Mouse (Mus musculus): ENCODE data around the gene Ube3c.

Gene Ube3c

DNA sequence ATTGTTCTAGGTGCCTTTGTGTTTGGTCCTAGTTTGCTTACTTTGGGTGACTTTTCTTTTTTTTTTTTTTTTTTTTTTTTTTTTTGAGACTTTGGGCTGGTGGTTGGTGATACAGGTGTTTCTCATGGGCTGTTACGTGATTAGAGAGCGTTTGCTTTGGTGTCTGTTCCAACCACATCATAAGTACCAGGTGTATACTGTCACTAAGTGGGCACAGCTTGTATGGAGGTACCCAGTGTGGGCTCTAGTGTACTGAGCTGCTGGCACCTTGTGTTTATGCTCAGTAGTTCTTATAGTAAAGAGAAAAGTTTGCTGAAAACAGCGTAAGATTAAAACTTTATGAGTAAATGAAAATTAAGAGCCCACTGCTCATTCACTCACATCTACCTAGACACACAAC lies 107.4 kb downstream of the Ube3c start:
- peak; percentile 37 for DNase-seq

DNA sequence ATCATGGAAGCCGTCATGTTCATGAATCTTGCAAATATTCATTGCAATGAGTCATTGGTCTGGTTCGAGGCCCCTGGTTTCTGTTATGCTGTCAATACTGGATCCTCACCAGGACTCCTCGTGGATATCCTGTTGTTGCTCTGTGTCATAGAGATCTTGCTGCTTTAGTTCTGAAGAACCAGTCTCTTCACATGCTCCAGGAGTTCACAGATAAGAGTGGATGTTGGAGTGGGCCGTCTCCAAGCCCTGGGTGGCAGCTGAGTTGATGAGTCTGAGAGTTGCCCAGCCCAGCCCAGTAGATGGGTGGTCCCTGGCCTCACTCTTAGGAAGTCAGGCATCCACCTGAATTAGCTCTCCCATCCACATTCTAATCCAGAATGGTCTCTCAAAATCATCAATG lies 116.0 kb downstream of the Ube3c start:
- DNase-seq, result no peak

DNA sequence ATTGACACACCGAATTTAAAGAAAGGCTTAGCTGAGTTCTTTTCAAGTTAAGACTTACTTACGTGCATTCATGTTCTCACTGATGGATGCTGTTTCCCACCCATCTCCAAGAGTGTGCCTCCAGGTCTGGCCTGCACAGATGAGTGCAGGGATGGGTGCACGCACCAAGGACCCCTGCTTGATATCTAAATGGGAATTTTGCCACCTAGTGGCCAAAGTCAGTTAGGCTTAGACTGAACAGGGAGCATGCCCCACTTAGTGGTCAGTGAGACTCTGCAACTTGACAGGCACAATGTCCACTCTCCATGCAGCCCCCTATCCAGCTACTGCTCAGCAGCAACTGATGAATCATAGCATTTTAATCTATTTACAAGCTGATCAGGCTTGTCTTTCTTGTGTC lies 118.6 kb downstream of the Ube3c start:
- DNase-seq, result peak; percentile 59

DNA sequence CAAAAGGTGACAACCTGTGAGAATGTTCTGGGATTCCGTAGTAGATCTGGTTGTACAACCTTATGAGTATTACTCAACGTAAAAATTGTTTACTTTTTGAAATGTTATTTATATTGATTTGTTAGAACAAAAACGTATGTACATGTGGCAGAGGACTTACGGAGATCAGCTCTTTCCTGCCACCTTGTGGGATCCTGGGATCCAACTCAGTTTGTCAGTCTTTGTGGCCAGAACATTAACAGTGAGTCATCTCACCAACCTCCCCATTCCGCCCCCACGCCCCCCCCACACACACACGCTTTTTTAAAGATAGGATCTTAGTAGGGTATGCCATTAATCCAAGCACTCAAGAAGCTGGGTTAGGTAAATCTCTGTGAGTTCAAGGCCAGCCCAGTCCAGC lies 119.3 kb downstream of the Ube3c start:
- DNase-seq, result no peak

DNA sequence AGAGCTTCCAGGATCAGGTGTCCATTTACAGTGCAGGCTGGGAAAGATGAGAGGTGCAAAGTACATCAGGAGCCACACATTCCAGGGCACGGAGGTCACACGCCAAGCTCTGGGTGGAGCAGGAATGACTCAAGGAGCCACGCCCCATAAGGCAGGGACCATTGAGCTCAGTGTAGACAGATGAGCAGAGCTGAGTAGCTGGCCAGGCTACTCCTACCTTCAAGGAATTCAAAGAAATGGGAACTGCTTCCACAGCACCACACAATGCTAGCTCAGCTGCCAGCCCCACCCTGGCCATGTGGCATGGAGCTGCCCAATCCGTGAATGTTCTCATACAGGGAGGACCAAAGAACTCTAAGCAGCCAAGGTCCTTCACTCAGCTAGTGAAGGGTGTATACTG lies 129.5 kb downstream of the Ube3c start:
- no peak for DNase-seq

DNA sequence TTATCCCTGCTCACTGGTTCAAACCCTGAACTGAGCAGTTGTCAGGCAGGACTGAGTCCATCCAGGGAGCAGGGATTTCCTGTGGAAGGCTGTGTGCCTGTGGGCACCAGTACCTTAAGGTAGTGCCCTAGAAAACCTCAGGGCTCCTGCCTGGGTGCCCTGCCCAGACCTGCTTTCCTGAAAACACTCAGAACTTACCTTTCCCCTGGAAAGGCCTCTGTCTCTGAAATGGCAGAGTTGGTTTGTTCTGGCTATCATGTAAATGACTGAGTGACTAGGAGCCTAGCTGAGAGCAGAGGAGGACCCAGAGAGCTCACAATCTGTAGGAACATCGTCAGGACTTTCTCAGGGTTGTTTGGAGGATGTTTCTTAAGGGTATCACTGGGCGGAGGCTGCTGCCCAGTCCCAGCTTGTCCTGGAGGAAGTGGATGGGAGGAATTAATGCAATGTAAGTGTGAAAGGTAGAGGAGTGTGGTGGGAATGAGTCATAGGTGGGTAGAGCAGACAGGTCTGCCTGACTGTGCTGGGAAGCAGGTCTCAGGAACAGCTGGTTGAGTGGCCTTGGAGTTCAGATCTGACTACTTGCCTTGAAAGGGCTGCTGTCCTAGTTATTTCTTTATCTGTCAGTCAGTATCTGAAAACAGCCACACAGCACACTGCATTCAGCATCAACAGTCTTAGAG lies 130.6 kb downstream of the Ube3c start:
- no peak for DNase-seq

DNA sequence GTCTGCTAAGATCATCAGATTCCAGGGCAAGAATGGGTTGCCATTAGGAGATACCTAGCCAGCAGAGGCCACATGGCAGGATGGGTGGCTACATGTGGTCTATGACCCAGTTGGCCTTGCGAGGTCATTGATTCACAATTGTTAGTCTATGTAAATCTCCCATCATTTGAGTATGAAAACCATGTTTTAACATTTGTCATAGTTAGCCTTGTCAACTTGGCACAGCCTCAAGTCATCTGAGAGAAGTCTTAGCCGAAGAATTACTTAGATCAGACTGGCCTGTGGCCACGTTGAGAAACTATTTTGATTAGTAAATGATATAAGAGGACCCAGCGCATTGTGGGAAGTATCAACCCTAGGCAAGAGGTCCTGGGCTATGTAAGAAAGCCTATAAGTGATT lies 138.2 kb downstream of the Ube3c start:
- DNase-seq, result no peak

DNA sequence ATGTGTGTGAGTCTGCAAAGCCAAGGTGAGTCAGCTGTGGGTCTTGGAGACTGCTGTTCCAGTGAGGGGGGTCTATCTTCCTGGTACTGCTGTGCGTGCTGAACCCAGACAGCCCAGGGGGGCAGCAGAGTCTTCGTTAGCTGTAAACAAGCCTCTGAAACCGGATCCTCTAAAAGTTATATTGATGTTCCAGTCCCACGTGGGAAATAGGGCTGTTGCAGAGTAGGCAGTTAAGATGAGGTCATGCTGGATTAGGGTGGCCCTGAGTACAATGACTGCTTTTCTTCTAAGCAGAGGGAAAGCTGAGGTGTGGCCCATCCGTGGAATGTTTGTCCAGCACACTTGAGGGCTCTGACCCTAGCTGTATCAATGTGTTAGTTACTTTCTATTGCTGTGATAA lies 139.2 kb downstream of the Ube3c start:
- DNase-seq, result no peak

DNA sequence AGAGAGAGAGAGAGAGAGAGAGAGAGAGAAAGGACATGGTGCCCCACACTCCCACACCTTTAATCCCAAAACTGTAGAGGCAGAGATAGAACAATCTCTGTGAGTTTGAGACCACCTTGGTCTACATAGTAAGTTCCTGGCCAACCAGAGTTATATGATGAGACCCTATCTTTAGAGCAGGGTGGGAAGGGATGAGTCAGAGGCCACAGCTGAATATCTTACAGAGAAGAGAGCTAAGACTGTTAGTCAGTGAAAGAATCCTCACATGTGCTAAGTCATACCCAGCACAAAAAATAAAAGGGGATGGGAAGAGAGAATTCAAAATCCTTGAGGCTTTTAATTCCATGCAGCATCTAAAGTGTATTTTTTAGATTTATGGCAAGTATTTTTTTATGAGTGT lies 142.6 kb downstream of the Ube3c start:
- DNase-seq, result no peak

DNA sequence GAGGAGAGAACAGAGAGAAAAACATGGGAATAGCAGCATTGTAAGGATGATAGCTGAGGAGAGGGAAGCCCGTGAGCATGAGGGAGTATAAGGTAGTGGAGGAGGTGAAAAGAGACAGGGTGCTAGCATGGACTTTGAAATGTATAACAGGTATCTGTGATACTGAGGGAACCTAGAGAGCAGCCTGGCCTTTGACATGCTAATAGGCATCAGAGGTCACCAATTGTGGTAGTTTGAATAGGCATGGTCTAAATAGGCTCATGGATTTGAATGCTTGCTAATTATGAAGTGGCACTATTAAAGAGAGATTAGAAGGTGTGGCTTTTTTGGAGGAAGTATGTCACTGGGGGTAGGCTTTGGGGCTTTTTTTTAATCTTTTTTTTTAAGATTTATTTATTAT lies 143.9 kb downstream of the Ube3c start:
- no peak for DNase-seq

DNA sequence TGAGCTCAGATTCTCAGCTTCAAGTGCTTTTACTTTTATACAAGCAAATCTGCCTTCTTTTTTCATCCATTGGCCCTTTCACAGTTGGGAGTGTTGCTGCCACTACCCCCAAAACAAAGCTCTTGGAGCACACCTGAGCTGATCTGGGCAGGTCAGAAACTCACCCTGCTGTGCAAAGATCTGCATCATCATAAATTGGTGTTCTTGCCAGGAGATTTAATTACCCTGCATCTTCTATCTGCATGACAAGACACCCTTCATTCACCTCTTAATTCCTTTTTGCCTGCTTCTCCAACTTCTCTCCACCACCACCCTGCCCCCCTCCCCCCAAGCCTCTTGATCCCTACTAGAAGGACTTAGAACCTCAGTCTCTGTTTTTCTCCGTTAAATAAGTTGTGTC lies 152.1 kb downstream of the Ube3c start:
- DNase-seq, result no peak

DNA sequence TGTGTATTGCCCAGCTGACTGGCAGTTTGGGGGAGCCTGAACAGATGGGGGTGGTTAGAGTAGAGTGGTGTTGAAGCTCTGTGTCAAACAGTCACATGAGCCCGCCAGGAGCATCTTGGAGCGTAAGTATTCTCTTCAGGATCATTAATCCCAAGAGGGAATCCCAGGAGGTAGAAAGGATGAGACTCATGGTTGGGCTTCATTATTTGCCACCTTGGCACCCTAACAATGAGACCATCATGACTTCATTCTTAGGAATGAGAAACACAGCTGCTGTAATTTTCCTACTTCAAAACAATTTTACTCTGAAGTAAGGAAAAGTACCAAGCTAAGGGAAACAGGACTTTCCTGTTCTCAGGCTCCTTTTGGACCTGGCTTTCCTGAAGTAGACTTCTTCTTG lies 156.3 kb downstream of the Ube3c start:
- DNase-seq, result no peak

Data from thymus, postnatal 14 days (tissue).